Mouse (Mus musculus) limb, embryonic 10.5 days (tissue): Measurements from ENCODE around the gene Olfr64. TPM values are rescaled to one million over a fixed set of nuclear protein-coding genes. Genes with fewer than 3 reads are reported as not detected.

Experiments
- DNase-seq: peaks from one replicate; pipeline ENCODE4 v3.0.0-alpha.2; 2017; ENCODE audit warnings: low spot score
- H3K27ac ChIP-seq: fragments of 300-500 bp; sonication (generic); 2 replicates; pipeline ENCODE4 v1.5.1; 2016; ENCODE audit warnings: mild to moderate bottlenecking
- H3K27me3 ChIP-seq: fragments of 300-500 bp; sonication (generic); 2 replicates; pipeline ENCODE4 v1.6.1; 2016; ENCODE audit warnings: low read depth, mild to moderate bottlenecking; ENCODE audit not compliant: poor library complexity, severe bottlenecking
- H3K36me3 ChIP-seq: fragments of 300-500 bp; sonication (generic); 2 replicates; pipeline ENCODE4 v1.6.1; 2016; ENCODE audit warnings: mild to moderate bottlenecking, moderate library complexity
- H3K4me1 ChIP-seq: fragments of 300-500 bp; sonication (generic); 2 replicates; pipeline ENCODE4 v1.6.1; 2016
- H3K4me3 ChIP-seq: fragments of 300-500 bp; sonication (generic); 2 replicates; pipeline ENCODE4 v1.5.1; 2016; ENCODE audit warnings: mild to moderate bottlenecking, moderate library complexity
- H3K9me3 ChIP-seq: fragments of 300-500 bp; sonication (generic); replicated peaks from 2 replicates; pipeline ENCODE4 v1.6.1; 2016; ENCODE audit warnings: mild to moderate bottlenecking
- WGBS: fragments of 180-500 bp; shearing (Covaris S2); methylation state at CpG from one replicate; pipeline ENCODE4 v1.1.7; 2016; 5-methylcytosine and 5-hydroxymethylcytosine counted together
- polyA plus RNA-seq: library from polyadenylated mRNA; unstranded; fragments of >200 nt; fragmentation: Nextera tagmentation; extraction: Ambion mirVana; gene quantifications from 2 replicates; pipeline ENCODE4 v1.2.1, GENCODE M21; 2016

Olfr64 gene
- polyA plus RNA-seq, 1 experiment from 2014 or later: not detected

DNA sequence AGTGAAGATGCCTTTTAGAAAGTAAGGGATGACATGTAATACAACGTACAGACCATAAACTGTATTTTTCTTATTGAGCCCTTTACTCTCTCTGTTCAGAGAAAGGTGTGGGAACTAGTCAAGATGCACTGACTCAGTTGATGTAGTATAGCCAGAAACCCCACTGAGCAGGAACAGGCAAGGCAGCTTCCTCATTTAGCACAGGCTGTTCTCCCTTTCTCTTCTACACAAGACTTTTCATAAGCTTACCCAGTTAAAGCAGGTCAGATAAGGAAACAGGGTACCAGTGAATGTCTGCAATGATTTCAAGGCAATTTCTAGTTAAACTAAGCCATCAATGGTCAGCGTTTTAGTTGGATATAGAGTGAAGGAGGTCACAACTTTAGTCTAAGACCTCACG, 32.8 kb downstream of the Olfr64 start:
- H3K4me3 ChIP-seq: no peak overlapping the region
- 80% methylated on average over 3 of the region's 3 CpGs for WGBS
- no peak for DNase-seq
- H3K4me1 ChIP-seq: no peaks in the 10 kb centered on the region
- no peaks in the 10 kb centered on the region for H3K9me3 ChIP-seq
- H3K27ac ChIP-seq: no peak overlapping the region
- no peaks in the 10 kb centered on the region for H3K27me3 ChIP-seq
- H3K36me3 ChIP-seq: no peaks in the 10 kb centered on the region

DNA sequence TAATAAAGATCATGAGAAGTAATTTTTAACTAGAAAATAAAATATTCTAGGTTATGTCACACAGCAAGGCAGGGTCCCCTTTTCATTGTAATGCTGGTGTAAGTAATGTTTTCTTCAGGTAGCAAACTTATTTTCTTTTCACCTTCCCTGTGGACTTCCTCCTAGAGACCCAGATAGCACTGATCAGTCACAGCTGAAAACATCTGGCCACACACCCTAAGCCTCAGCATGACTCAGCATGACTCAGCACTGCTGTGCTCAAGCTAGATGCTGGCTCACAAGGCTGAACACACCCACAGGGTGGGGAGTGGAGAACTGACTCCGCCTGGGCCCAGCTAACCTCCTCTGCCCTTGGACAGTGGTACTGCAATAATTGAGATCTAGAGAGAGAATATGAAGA, 33.4 kb downstream of the Olfr64 start:
- no peak for DNase-seq
- no peak overlapping the region for H3K27ac ChIP-seq
- H3K36me3 ChIP-seq: no peaks in the 10 kb centered on the region
- no peak overlapping the region for H3K4me3 ChIP-seq
- WGBS: 54% methylated on average over 1 of the region's 1 CpGs
- no peaks in the 10 kb centered on the region for H3K4me1 ChIP-seq
- H3K27me3 ChIP-seq: no peaks in the 10 kb centered on the region
- no peaks in the 10 kb centered on the region for H3K9me3 ChIP-seq

- Histone ChIP-seq H3K36me3 (no peaks in the 10 kb centered on the region), H3K9me3 (no peaks in the 10 kb centered on the region), H3K4me1 (no peaks in the 10 kb centered on the region), H3K4me3 (no peak overlapping the region), H3K27me3 (no peaks in the 10 kb centered on the region), H3K27ac (no peak overlapping the region)
- 76% methylated on average over 2 of the region's 2 CpGs for WGBS
- no peak for DNase-seq
Measured at GRCm38 (mm10) chr7:103859076-103859475, 35.2 kb downstream of the Olfr64 start.

DNA sequence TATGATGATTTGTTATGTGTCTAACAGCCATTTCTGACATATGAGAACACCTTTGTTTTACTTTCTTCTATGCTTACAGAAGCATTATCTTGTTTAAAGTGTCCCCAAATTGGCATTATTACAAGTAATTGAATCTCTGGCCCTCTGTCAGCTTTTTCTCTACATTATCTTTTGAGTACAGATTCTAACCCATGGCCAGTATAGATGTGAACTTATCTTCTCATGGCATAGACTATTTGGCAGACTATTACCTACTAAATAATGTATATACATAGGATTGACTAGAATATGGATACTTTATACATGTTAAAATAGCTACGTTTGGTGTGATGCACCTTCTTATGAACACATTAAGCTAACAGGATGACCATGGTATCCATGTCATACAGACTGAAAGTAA, 39.6 kb downstream of the Olfr64 start:
- H3K4me1 ChIP-seq: no peaks in the 10 kb centered on the region
- H3K27me3 ChIP-seq: no peaks in the 10 kb centered on the region
- H3K36me3 ChIP-seq: no peaks in the 10 kb centered on the region
- WGBS: 67% methylated on average over 1 of the region's 1 CpGs
- no peak overlapping the region for H3K27ac ChIP-seq
- DNase-seq: no peak
- H3K4me3 ChIP-seq: no peak overlapping the region
- no peaks in the 10 kb centered on the region for H3K9me3 ChIP-seq

GRCm38 (mm10) chr7:103853090-103853489, 41.2 kb downstream of the Olfr64 start, which contains the start of gene Hbb-y:
Hbb-y (minus strand) TSS chr7:103853216.
- 75% methylated on average over 2 of the region's 2 CpGs for WGBS
- Histone ChIP-seq H3K27me3 (no peaks in the 10 kb centered on the region), H3K4me3 (no peak within 1 kb of the TSS), H3K9me3 (no peaks in the 10 kb centered on the region), H3K36me3 (no peaks in the 10 kb centered on the region), H3K27ac (no peak within 1 kb of the TSS), H3K4me1 (no peaks in the 10 kb centered on the region)
- DNase-seq: no peak

GRCm38 (mm10) chr7:103844525-103845325, 49.6 kb downstream of the Olfr64 start:
- no peak for DNase-seq
- 67% methylated on average over 1 of the region's 2 CpGs for WGBS
- Histone ChIP-seq H3K4me1 (no peaks in the 10 kb centered on the region), H3K36me3 (no peaks in the 10 kb centered on the region), H3K27ac (no peak overlapping the region), H3K9me3 (no peaks in the 10 kb centered on the region), H3K4me3 (no peak overlapping the region), H3K27me3 (no peaks in the 10 kb centered on the region)

GRCm38 (mm10) chr7:103843034-103843433, 51.3 kb downstream of the Olfr64 start, which contains the start of gene Hbb-bh1:
Hbb-bh1 (minus strand) TSS chr7:103843164.
- 89% methylated on average over 2 of the region's 2 CpGs for WGBS
- Histone ChIP-seq H3K9me3 (no peaks in the 10 kb centered on the region), H3K36me3 (no peaks in the 10 kb centered on the region), H3K27me3 (no peaks in the 10 kb centered on the region), H3K4me3 (no peak within 1 kb of the TSS), H3K27ac (no peak within 1 kb of the TSS), H3K4me1 (no peaks in the 10 kb centered on the region)
- DNase-seq: no peak

DNA sequence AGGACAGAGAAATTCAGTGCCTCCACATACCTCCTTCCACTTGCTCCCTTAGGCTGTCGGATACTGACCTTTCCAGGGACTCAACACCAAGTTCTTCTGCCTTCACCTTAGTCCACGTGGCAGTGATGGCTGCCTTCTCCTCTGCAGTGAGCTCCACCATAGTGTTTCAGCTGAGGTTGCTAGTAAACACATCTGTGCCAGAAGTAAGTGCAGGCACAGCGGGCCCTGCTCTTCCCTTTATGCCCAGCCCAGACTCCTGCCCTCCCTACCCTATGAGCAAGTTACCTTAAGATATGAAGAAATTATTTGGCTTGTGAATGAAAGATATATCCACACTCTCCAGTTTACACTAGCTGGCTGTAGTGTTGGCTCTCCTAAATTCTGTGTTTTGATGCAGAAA, 54.0 kb downstream of the Olfr64 start, which contains the start of gene Hbb-bh2:
Gene Hbb-bh2 (minus strand): TSS at position 253 of the 400 bp plus-strand sequence.
- H3K4me3 ChIP-seq: no peak within 1 kb of the TSS
- no peaks in the 10 kb centered on the region for H3K27me3 ChIP-seq
- no peaks in the 10 kb centered on the region for H3K4me1 ChIP-seq
- no peaks in the 10 kb centered on the region for H3K9me3 ChIP-seq
- H3K36me3 ChIP-seq: no peaks in the 10 kb centered on the region
- H3K27ac ChIP-seq: no peak within 1 kb of the TSS
- 79% methylated on average over 3 of the region's 3 CpGs for WGBS
- no peak for DNase-seq

Other genes with a start within 250 kb of the Olfr64 start
- gene Olfr623, start 230.8 kb downstream of the Olfr64 start, polyA plus RNA-seq: not detected in 2 replicates
- gene Olfr624, start 223.3 kb downstream of the Olfr64 start, polyA plus RNA-seq: 0.04 and 0.06 TPM in 2 replicates
- not detected in 2 replicates for gene Olfr625-ps1, start 211.8 kb downstream of the Olfr64 start, polyA plus RNA-seq
- not detected in 2 replicates for gene Olfr243, start 179.8 kb downstream of the Olfr64 start, polyA plus RNA-seq
- not detected in 2 replicates for gene Olfr628, start 164.1 kb downstream of the Olfr64 start, polyA plus RNA-seq
- not detected in 2 replicates for gene Olfr629, start 149.5 kb downstream of the Olfr64 start, polyA plus RNA-seq
- gene Olfr630, start 137.2 kb downstream of the Olfr64 start, polyA plus RNA-seq: not detected in 2 replicates
- gene Olfr69, start 122.9 kb downstream of the Olfr64 start, polyA plus RNA-seq: not detected in 2 replicates
- gene Olfr68, start 114.8 kb downstream of the Olfr64 start, polyA plus RNA-seq: not detected in 2 replicates
- not detected in 2 replicates for gene Olfr67, start 102.7 kb downstream of the Olfr64 start, polyA plus RNA-seq
- gene Hbb-bt, start 80.5 kb downstream of the Olfr64 start, polyA plus RNA-seq: 172 and 327 TPM in 2 replicates
- gene Hbb-bs, start 66.4 kb downstream of the Olfr64 start, polyA plus RNA-seq: 49.0 and 110 TPM in 2 replicates
- gene Hbb-bh2, start 54.0 kb downstream of the Olfr64 start, polyA plus RNA-seq: 0.29 TPM in 1 of 2 replicates, not detected in the other
- gene Hbb-bh1, start 51.3 kb downstream of the Olfr64 start, polyA plus RNA-seq: 2,391 and 3,747 TPM in 2 replicates
- gene Hbb-y, start 41.3 kb downstream of the Olfr64 start, polyA plus RNA-seq: 6,719 and 7,575 TPM in 2 replicates
- gene Olfr66, start 8.2 kb downstream of the Olfr64 start, polyA plus RNA-seq: not detected in 2 replicates
- not detected in 2 replicates for gene Olfr65, start 9.0 kb upstream of the Olfr64 start, polyA plus RNA-seq
- not detected in 2 replicates for gene Olfr631, start 34.3 kb upstream of the Olfr64 start, polyA plus RNA-seq
- not detected in 2 replicates for gene Olfr632, start 39.9 kb upstream of the Olfr64 start, polyA plus RNA-seq
- gene Olfr633, start 50.0 kb upstream of the Olfr64 start, polyA plus RNA-seq: not detected in 2 replicates
- gene Olfr635, start 76.7 kb upstream of the Olfr64 start, polyA plus RNA-seq: not detected in 2 replicates
- gene Olfr638, start 104.3 kb upstream of the Olfr64 start, polyA plus RNA-seq: not detected in 2 replicates
- gene Olfr639, start 122.8 kb upstream of the Olfr64 start, polyA plus RNA-seq: 0.03 TPM in 1 of 2 replicates, not detected in the other
- gene Olfr640, start 131.1 kb upstream of the Olfr64 start, polyA plus RNA-seq: not detected in 2 replicates
- not detected in 2 replicates for gene Olfr641, start 141.0 kb upstream of the Olfr64 start, polyA plus RNA-seq
- not detected in 2 replicates for gene Olfr642, start 158.2 kb upstream of the Olfr64 start, polyA plus RNA-seq
- gene 4930516K23Rik, start 167.0 kb upstream of the Olfr64 start, polyA plus RNA-seq: not detected in 2 replicates
- gene Olfr644, start 177.4 kb upstream of the Olfr64 start, polyA plus RNA-seq: not detected in 2 replicates
- not detected in 2 replicates for gene Olfr645, start 191.0 kb upstream of the Olfr64 start, polyA plus RNA-seq
- gene Olfr646, start 210.4 kb upstream of the Olfr64 start, polyA plus RNA-seq: not detected in 2 replicates
- gene Ubqln5, start 235.3 kb upstream of the Olfr64 start, polyA plus RNA-seq: not detected in 2 replicates
- not detected in 2 replicates for gene Olfr643, start 242.9 kb upstream of the Olfr64 start, polyA plus RNA-seq
- not detected in 2 replicates for gene Ubqln3, start 248.8 kb upstream of the Olfr64 start, polyA plus RNA-seq